Mouse (Mus musculus): ENCODE results near the gene Cdh24. TPM values are rescaled to one million over a fixed set of nuclear protein-coding genes. Genes with fewer than 3 reads are reported as not detected.

Cdh24 gene
- total RNA-seq, 2 experiments from 2014 or later: 1.7 to 2.5 TPM

- ATAC-seq (replicated peaks; ENCODE audit: low FRiP score, low TSS enrichment, poor library complexity, severe bottlenecking): no peak
Measured at GRCm38 (mm10) chr14:54646455-54646854, 5.3 kb upstream of the Cdh24 start.

GRCm38 (mm10) chr14:54644294-54644693, 3.1 kb upstream of the Cdh24 start:
- no peak for ATAC-seq (replicated peaks; ENCODE audit: low FRiP score, low TSS enrichment, poor library complexity, severe bottlenecking)

GRCm38 (mm10) chr14:54643011-54643410, 1.8 kb upstream of the Cdh24 start:
- no peak for ATAC-seq (replicated peaks; ENCODE audit: low FRiP score, low TSS enrichment, poor library complexity, severe bottlenecking)

GRCm38 (mm10) chr14:54642224-54642944, 1.2 kb upstream of the Cdh24 start:
- no peak for ATAC-seq (replicated peaks; ENCODE audit: low FRiP score, low TSS enrichment, poor library complexity, severe bottlenecking)

- no peak for ATAC-seq (replicated peaks; ENCODE audit: low FRiP score, low TSS enrichment, poor library complexity, severe bottlenecking)
Measured at GRCm38 (mm10) chr14:54640946-54641304, 239 bp downstream of the Cdh24 start, which contains the start of gene Gm17606. TSS of gene Gm17606 (plus strand) at chr14:54640952.

- ATAC-seq (replicated peaks; ENCODE audit: low FRiP score, low TSS enrichment, poor library complexity, severe bottlenecking): no peak
Measured at GRCm38 (mm10) chr14:54640121-54640520, 1.0 kb downstream of the Cdh24 start.

GRCm38 (mm10) chr14:54638210-54638609, 3.0 kb downstream of the Cdh24 start:
- no peak for ATAC-seq (replicated peaks; ENCODE audit: low FRiP score, low TSS enrichment, poor library complexity, severe bottlenecking)

- no peak for ATAC-seq (replicated peaks; ENCODE audit: low FRiP score, low TSS enrichment, poor library complexity, severe bottlenecking)
Measured at GRCm38 (mm10) chr14:54636954-54637353, 4.2 kb downstream of the Cdh24 start.

GRCm38 (mm10) chr14:54634182-54634581, 7.0 kb downstream of the Cdh24 start:
- ATAC-seq (replicated peaks; ENCODE audit: low FRiP score, low TSS enrichment, poor library complexity, severe bottlenecking): peak; percentile 45; the same call in 1 of the 2 replicates

- no peak for ATAC-seq (replicated peaks; ENCODE audit: low FRiP score, low TSS enrichment, poor library complexity, severe bottlenecking)
Measured at GRCm38 (mm10) chr14:54632252-54632651, 8.9 kb downstream of the Cdh24 start.

- ATAC-seq (replicated peaks; ENCODE audit: low FRiP score, low TSS enrichment, poor library complexity, severe bottlenecking): no peak
Measured at GRCm38 (mm10) chr14:54631240-54631599, 9.9 kb downstream of the Cdh24 start.

GRCm38 (mm10) chr14:54630583-54631239, 10.5 kb downstream of the Cdh24 start:
- peak; percentile 35; the same call in 1 of the 2 replicates for ATAC-seq (replicated peaks; ENCODE audit: low FRiP score, low TSS enrichment, poor library complexity, severe bottlenecking)

GRCm38 (mm10) chr14:54629797-54630196, 11.4 kb downstream of the Cdh24 start:
- no peak for ATAC-seq (replicated peaks; ENCODE audit: low FRiP score, low TSS enrichment, poor library complexity, severe bottlenecking)

- ATAC-seq (replicated peaks; ENCODE audit: low FRiP score, low TSS enrichment, poor library complexity, severe bottlenecking): peak; percentile 23; the same call in 1 of the 2 replicates
Measured at GRCm38 (mm10) chr14:54628103-54628502, 13.1 kb downstream of the Cdh24 start.

- ATAC-seq (replicated peaks; ENCODE audit: low FRiP score, low TSS enrichment, poor library complexity, severe bottlenecking): no peak
Measured at GRCm38 (mm10) chr14:54624976-54625375, 16.2 kb downstream of the Cdh24 start.

GRCm38 (mm10) chr14:54623334-54623733, 17.8 kb downstream of the Cdh24 start:
- peak; percentile 77 for ATAC-seq (replicated peaks; ENCODE audit: low FRiP score, low TSS enrichment, poor library complexity, severe bottlenecking)

- no peak for ATAC-seq (replicated peaks; ENCODE audit: low FRiP score, low TSS enrichment, poor library complexity, severe bottlenecking)
Measured at GRCm38 (mm10) chr14:54621133-54621532, 20.0 kb downstream of the Cdh24 start, which contains the start of gene Psmb11. TSS of gene Psmb11 (plus strand) at chr14:54621433.

GRCm38 (mm10) chr14:54617897-54618365, 23.2 kb downstream of the Cdh24 start, which contains the start of gene Psmb5:
TSS of gene Psmb5 (minus strand) at chr14:54618022.
- ATAC-seq (replicated peaks; ENCODE audit: low FRiP score, low TSS enrichment, poor library complexity, severe bottlenecking): peak; percentile 94

GRCm38 (mm10) chr14:54617152-54617896, 23.8 kb downstream of the Cdh24 start:
- peak; percentile 67 for ATAC-seq (replicated peaks; ENCODE audit: low FRiP score, low TSS enrichment, poor library complexity, severe bottlenecking)

GRCm38 (mm10) chr14:54616226-54616825, 24.8 kb downstream of the Cdh24 start:
- no peak for ATAC-seq (replicated peaks; ENCODE audit: low FRiP score, low TSS enrichment, poor library complexity, severe bottlenecking)

Measured in megakaryocyte-erythroid progenitor cell, adult 5-6 weeks (primary cell).